Mouse (Mus musculus): ENCODE results near the gene Trit1. TPM values are rescaled to one million over a fixed set of nuclear protein-coding genes. Genes with fewer than 3 reads are reported as not detected.

The Trit1 gene
- 29.4 and 32.7 TPM in 2 replicates for polyA plus RNA-seq (2014; fragmentation: Nextera tagmentation; extraction: Ambion mirVana)

DNA sequence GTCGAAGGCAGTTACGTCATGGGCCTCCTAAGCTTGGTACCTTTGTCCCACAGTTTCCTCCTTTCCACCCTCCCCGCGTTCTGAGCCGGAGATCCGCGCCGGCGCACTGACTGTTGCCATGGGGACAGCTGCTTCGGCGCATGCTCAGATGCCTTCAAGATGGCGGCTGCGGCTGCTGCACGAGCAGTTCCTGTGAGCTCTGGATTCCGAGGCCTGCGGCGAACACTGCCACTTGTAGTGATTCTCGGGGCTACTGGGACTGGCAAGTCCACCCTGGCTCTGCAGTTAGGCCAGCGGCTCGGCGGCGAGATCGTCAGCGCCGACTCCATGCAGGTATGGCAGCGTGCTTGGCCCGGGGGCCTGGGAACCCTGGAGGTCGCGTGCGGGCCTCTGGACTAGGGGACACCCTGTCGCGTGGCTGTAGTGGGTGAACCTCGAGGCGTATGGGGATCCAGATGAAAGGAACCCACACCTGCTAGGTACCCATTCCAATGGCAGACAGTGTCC lies at the start of gene Trit1:
Gene Trit1, plus strand, starts transcription at position 147 of the 507 bp plus-strand sequence.
- DNase-seq (ENCODE audit: low spot score) (peak; percentile 99), ATAC-seq (peak; percentile 89)
- 0 out of 2 replicates have a peak, but pooled peaks cover 3% of the 10 kb centered on the region for H3K36me3 ChIP-seq (ENCODE audit: control insufficient read depth, insufficient read depth, low read length)
- WGBS: under 1% methylated on average over 34 of the region's 34 CpGs
- no peaks in the 10 kb centered on the region for H3K9me3 ChIP-seq (replicated peaks; ENCODE audit: control insufficient read depth, low read length)
- peak within 1 kb of the TSS; percentile 85 for H3K4me2 ChIP-seq (ENCODE audit: low read length)
- peak within 1 kb of the TSS; percentile 99 for H3K27ac ChIP-seq (ENCODE audit: low read depth, low read length)
- peak within 1 kb of the TSS; percentile 73 for H3K4me3 ChIP-seq (ENCODE audit: low read depth, low read length)
- peak within 1 kb of the TSS; percentile 85 for H3K9ac ChIP-seq (ENCODE audit: low read length)
- no peaks in the 10 kb centered on the region for H3K27me3 ChIP-seq (replicated peaks; ENCODE audit: control insufficient read depth, insufficient read depth, low read length)
- H3K4me1 ChIP-seq (ENCODE audit: control insufficient read depth, insufficient read depth, low read length): peaks cover 44% of the 10 kb centered on the region

GRCm38 (mm10) chr4:122968106-122968505 lies 48.3 kb upstream of the Trit1 start:
- H3K4me2 ChIP-seq (ENCODE audit: low read length): no peak overlapping the region
- no peak for ATAC-seq
- H3K27ac ChIP-seq (ENCODE audit: low read depth, low read length): no peak overlapping the region
- no peaks in the 10 kb centered on the region for H3K27me3 ChIP-seq (replicated peaks; ENCODE audit: control insufficient read depth, insufficient read depth, low read length)
- no peak overlapping the region for H3K9ac ChIP-seq (ENCODE audit: low read length)
- WGBS: 75% methylated on average over 4 of the region's 4 CpGs
- no peaks in the 10 kb centered on the region for H3K36me3 ChIP-seq (ENCODE audit: control insufficient read depth, insufficient read depth, low read length)
- no peaks in the 10 kb centered on the region for H3K9me3 ChIP-seq (replicated peaks; ENCODE audit: control insufficient read depth, low read length)
- no peak for DNase-seq (ENCODE audit: low spot score)
- no peaks in the 10 kb centered on the region for H3K4me1 ChIP-seq (ENCODE audit: control insufficient read depth, insufficient read depth, low read length)
- no peak overlapping the region for H3K4me3 ChIP-seq (ENCODE audit: low read depth, low read length)

DNA sequence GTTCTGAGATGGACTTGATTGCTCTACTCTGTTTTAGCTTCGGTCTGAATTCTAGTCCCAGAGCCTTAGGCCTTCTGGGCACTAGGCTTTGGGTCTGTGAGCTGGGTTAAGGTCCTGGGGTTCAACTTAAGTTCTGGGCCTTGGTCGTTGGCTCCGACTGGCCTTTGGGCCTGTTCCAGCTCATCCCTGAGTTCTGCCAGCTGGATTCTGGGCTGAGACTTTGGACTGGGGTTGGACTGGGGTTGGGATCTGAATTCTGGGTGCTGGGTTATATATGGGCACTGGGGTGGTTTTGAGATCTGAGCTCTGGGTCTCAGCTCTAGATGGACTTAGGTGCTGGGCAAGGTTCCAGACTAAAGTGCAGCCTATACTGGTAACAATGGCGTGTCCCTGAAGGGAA lies 45.2 kb upstream of the Trit1 start:
- ATAC-seq: no peak
- Histone ChIP-seq H3K9ac (ENCODE audit: low read length) (no peak overlapping the region), H3K9me3 (replicated peaks; ENCODE audit: control insufficient read depth, low read length) (no peaks in the 10 kb centered on the region), H3K36me3 (ENCODE audit: control insufficient read depth, insufficient read depth, low read length) (no peaks in the 10 kb centered on the region), H3K4me3 (ENCODE audit: low read depth, low read length) (no peak overlapping the region), H3K4me2 (ENCODE audit: low read length) (no peak overlapping the region), H3K27ac (ENCODE audit: low read depth, low read length) (no peak overlapping the region), H3K27me3 (replicated peaks; ENCODE audit: control insufficient read depth, insufficient read depth, low read length) (no peaks in the 10 kb centered on the region), H3K4me1 (ENCODE audit: control insufficient read depth, insufficient read depth, low read length) (no peaks in the 10 kb centered on the region)
- 90% methylated on average over 4 of the region's 4 CpGs for WGBS
- no peak for DNase-seq (ENCODE audit: low spot score)

DNA sequence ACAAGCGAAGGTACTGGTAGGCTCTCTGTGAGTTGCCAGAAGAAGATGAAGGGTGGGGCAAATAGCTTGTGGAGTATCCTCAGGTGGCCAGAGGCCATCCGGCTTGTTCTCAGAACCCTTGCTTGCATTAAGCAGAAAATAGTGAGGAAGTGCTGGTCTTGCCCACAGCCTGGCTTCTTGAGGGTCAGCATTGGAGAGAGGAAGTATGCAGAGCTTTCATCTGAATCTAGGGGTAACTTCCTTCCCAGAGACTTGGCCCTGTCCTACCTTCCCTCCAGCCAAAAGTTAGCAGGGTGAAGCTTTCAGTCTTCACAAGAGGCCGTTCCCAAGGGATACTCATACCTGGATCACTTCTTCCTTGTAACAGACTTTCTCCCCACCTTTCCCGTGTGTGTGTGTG lies 44.8 kb upstream of the Trit1 start:
- Histone ChIP-seq H3K4me1 (ENCODE audit: control insufficient read depth, insufficient read depth, low read length) (no peaks in the 10 kb centered on the region), H3K9me3 (replicated peaks; ENCODE audit: control insufficient read depth, low read length) (no peaks in the 10 kb centered on the region), H3K4me2 (ENCODE audit: low read length) (no peak overlapping the region), H3K4me3 (ENCODE audit: low read depth, low read length) (no peak overlapping the region), H3K27me3 (replicated peaks; ENCODE audit: control insufficient read depth, insufficient read depth, low read length) (no peaks in the 10 kb centered on the region), H3K27ac (ENCODE audit: low read depth, low read length) (no peak overlapping the region), H3K36me3 (ENCODE audit: control insufficient read depth, insufficient read depth, low read length) (no peaks in the 10 kb centered on the region), H3K9ac (ENCODE audit: low read length) (no peak overlapping the region)
- 69% methylated on average over 4 of the region's 4 CpGs for WGBS
- DNase-seq (ENCODE audit: low spot score) (no peak), ATAC-seq (no peak)

DNA sequence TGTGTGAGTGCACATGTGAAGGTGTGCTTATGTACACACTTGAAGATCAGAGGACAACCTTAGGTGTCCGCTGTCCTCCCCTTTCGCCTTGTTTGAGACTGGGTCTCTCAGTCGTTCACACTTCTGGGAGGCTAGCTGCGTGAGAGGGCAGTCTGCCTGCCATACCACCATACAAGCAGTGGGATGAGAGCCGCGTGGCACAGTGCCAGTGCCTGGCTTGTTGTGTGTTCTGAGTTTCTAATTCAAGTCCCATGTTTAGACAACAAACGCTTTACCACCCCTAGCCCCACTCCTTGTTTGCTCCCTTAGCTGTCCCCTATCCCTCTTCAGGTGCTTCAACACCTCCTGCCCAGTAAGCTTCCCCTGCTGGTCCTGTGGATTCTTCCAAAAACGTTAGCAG lies 44.3 kb upstream of the Trit1 start:
- H3K4me1 ChIP-seq (ENCODE audit: control insufficient read depth, insufficient read depth, low read length): no peaks in the 10 kb centered on the region
- no peak overlapping the region for H3K4me2 ChIP-seq (ENCODE audit: low read length)
- WGBS: 64% methylated on average over 8 of the region's 8 CpGs
- no peak for DNase-seq (ENCODE audit: low spot score)
- no peaks in the 10 kb centered on the region for H3K27me3 ChIP-seq (replicated peaks; ENCODE audit: control insufficient read depth, insufficient read depth, low read length)
- no peaks in the 10 kb centered on the region for H3K9me3 ChIP-seq (replicated peaks; ENCODE audit: control insufficient read depth, low read length)
- no peak for ATAC-seq
- H3K9ac ChIP-seq (ENCODE audit: low read length): no peak overlapping the region
- no peak overlapping the region for H3K4me3 ChIP-seq (ENCODE audit: low read depth, low read length)
- no peak overlapping the region for H3K27ac ChIP-seq (ENCODE audit: low read depth, low read length)
- no peaks in the 10 kb centered on the region for H3K36me3 ChIP-seq (ENCODE audit: control insufficient read depth, insufficient read depth, low read length)

GRCm38 (mm10) chr4:122974976-122975520 lies 41.3 kb upstream of the Trit1 start:
- Histone ChIP-seq H3K9ac (ENCODE audit: low read length) (no peak overlapping the region), H3K4me3 (ENCODE audit: low read depth, low read length) (no peak overlapping the region), H3K27me3 (replicated peaks; ENCODE audit: control insufficient read depth, insufficient read depth, low read length) (no peaks in the 10 kb centered on the region), H3K4me2 (ENCODE audit: low read length) (no peak overlapping the region), H3K36me3 (ENCODE audit: control insufficient read depth, insufficient read depth, low read length) (no peaks in the 10 kb centered on the region), H3K4me1 (ENCODE audit: control insufficient read depth, insufficient read depth, low read length) (no peaks in the 10 kb centered on the region), H3K27ac (ENCODE audit: low read depth, low read length) (no peak overlapping the region), H3K9me3 (replicated peaks; ENCODE audit: control insufficient read depth, low read length) (no peaks in the 10 kb centered on the region)
- DNase-seq (ENCODE audit: low spot score) (no peak), ATAC-seq (no peak)
- WGBS: 92% methylated on average over 5 of the region's 5 CpGs

DNA sequence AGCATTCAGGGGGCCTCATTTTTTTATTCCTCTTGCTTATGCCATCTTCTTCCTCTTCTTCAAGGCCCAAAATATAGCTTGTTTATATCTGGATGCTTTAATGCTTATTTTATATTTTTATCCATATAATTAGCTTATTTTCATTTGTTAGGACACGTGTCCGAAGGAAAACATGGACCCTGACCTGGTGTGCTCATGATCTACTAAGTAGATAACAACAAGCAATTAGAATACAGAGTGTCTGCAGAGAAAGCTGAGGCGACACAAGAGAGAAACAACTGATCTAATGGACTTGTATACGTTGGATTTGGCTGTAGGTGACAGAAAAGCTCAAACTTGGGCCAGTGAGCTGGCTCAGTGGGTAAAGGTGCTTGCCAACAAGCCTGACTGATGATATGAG lies 39.5 kb upstream of the Trit1 start:
- no peaks in the 10 kb centered on the region for H3K36me3 ChIP-seq (ENCODE audit: control insufficient read depth, insufficient read depth, low read length)
- no peak overlapping the region for H3K9ac ChIP-seq (ENCODE audit: low read length)
- no peaks in the 10 kb centered on the region for H3K4me1 ChIP-seq (ENCODE audit: control insufficient read depth, insufficient read depth, low read length)
- H3K27me3 ChIP-seq (replicated peaks; ENCODE audit: control insufficient read depth, insufficient read depth, low read length): no peaks in the 10 kb centered on the region
- no peaks in the 10 kb centered on the region for H3K9me3 ChIP-seq (replicated peaks; ENCODE audit: control insufficient read depth, low read length)
- ATAC-seq (no peak), DNase-seq (ENCODE audit: low spot score) (no peak)
- no peak overlapping the region for H3K27ac ChIP-seq (ENCODE audit: low read depth, low read length)
- H3K4me2 ChIP-seq (ENCODE audit: low read length): no peak overlapping the region
- 80% methylated on average over 4 of the region's 4 CpGs for WGBS
- H3K4me3 ChIP-seq (ENCODE audit: low read depth, low read length): no peak overlapping the region

DNA sequence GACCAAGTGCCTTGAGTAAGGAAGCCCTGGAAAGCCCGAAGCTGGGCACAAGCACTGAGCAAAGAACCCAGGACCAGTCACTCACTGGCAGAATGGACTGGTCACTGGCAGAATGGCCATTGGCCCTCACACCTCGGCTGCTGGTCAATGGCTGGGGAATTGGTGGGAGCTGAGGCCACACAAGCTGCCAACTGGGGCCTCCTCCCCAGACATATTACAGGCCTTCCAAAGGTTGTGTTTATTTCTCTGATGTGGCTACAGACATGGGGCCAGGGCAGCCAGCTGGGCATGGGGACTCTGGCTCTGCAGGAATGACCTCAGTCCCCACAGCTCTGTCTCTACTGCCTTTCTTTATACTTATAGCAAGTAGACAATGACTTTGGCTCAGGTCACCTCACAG lies 37.5 kb upstream of the Trit1 start:
- Histone ChIP-seq H3K4me1 (ENCODE audit: control insufficient read depth, insufficient read depth, low read length) (no peaks in the 10 kb centered on the region), H3K27ac (ENCODE audit: low read depth, low read length) (no peak overlapping the region), H3K27me3 (replicated peaks; ENCODE audit: control insufficient read depth, insufficient read depth, low read length) (peaks cover 3% of the 10 kb centered on the region; the same call in 1 of the 2 replicates), H3K9ac (ENCODE audit: low read length) (no peak overlapping the region), H3K36me3 (ENCODE audit: control insufficient read depth, insufficient read depth, low read length) (no peaks in the 10 kb centered on the region), H3K9me3 (replicated peaks; ENCODE audit: control insufficient read depth, low read length) (no peaks in the 10 kb centered on the region), H3K4me3 (ENCODE audit: low read depth, low read length) (no peak overlapping the region), H3K4me2 (ENCODE audit: low read length) (no peak overlapping the region)
- 87% methylated on average over 2 of the region's 2 CpGs for WGBS
- DNase-seq (ENCODE audit: low spot score) (no peak), ATAC-seq (no peak)

DNA sequence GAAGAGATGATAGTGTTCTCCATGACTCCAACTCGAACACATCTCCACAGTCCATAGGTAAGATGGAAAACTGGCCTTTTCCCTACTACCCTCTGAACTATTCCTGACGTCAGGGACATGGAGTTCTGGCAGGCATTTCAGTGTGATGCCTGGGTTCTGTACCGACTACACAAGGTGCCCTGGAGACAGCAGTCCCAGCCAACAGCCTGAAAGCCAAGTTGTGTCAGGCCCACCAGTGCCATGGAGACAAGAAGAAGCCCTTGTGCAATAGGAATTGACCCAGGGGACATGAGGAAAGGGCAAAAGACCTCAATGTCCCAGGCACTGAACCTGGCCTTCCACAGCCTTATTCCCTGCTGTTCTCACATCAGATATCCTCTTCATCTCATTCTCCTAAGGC lies 36.6 kb upstream of the Trit1 start:
- DNase-seq (ENCODE audit: low spot score) (no peak), ATAC-seq (no peak)
- 76% methylated on average over 3 of the region's 3 CpGs for WGBS
- Histone ChIP-seq H3K4me3 (ENCODE audit: low read depth, low read length) (no peak overlapping the region), H3K27me3 (replicated peaks; ENCODE audit: control insufficient read depth, insufficient read depth, low read length) (peaks cover 3% of the 10 kb centered on the region; the same call in 1 of the 2 replicates), H3K4me2 (ENCODE audit: low read length) (no peak overlapping the region), H3K9ac (ENCODE audit: low read length) (no peak overlapping the region), H3K4me1 (ENCODE audit: control insufficient read depth, insufficient read depth, low read length) (no peaks in the 10 kb centered on the region), H3K27ac (ENCODE audit: low read depth, low read length) (no peak overlapping the region), H3K36me3 (ENCODE audit: control insufficient read depth, insufficient read depth, low read length) (no peaks in the 10 kb centered on the region), H3K9me3 (replicated peaks; ENCODE audit: control insufficient read depth, low read length) (no peaks in the 10 kb centered on the region)

Data from forebrain, embryonic 14.5 days (tissue).